Mouse (Mus musculus): ENCODE results near the gene Cib3. TPM values are rescaled to one million over a fixed set of nuclear protein-coding genes. Genes with fewer than 3 reads are reported as not detected.

Cib3 gene
- not detected for polyA plus RNA-seq (2012; fragmentation: generic; extraction: Trizol)

- Histone ChIP-seq H3K27me3 (ENCODE audit: control insufficient read depth, insufficient read depth, insufficient read length) (peaks cover 13% of the 10 kb centered on the region), H3ac (ENCODE audit: control insufficient read depth, insufficient read length) (no peak within 1 kb of the TSS), H3K79me2 (ENCODE audit: control insufficient read depth, insufficient read depth) (no peaks in the 10 kb centered on the region), H3K36me3 (ENCODE audit: control insufficient read depth, insufficient read depth) (no peaks in the 10 kb centered on the region), H3K4me2 (ENCODE audit: low read depth) (no peak within 1 kb of the TSS), H3K4me3 (no peak within 1 kb of the TSS)
- no peak for TF ChIP-seq REST (IDR thresholded peaks at IDR 0.05; ENCODE audit: insufficient read depth, insufficient read length)
- no peak for TF ChIP-seq SRF (IDR thresholded peaks at IDR 0.05; ENCODE audit: control insufficient read depth, insufficient read length, low read depth)
- no peak for TF ChIP-seq MAX (IDR thresholded peaks at IDR 0.05; ENCODE audit: low read depth)
Observed at GRCm38 (mm10) chr8:72212751-72213150, at the start of gene Cib3. Cib3 (minus strand) TSS chr8:72212837.

DNA sequence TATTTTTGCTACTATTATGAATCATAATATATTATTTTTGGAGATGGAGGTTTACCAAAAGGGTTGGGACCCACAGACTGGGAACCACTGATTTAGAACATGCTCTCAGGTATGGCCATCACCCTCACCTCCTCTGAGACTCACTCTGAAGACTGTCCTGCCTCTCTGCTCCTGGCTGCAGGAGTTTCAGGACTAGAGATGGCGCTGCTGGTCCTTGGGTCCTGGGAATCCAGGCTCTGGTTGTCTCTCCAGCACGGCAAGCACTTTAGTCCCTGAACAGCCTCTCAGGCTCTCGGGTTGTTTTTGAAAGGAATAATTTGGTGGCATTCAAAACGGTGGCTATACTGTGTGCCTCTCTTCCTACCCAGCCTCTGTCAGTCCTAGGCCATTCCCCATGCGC lies 49.2 kb upstream of the Cib3 start:
- H3K4me3 ChIP-seq, result no peak overlapping the region
- H3K79me2 ChIP-seq (ENCODE audit: control insufficient read depth, insufficient read depth), result no peaks in the 10 kb centered on the region
- H3K4me2 ChIP-seq (ENCODE audit: low read depth), result no peak overlapping the region
- H3K27me3 ChIP-seq (ENCODE audit: control insufficient read depth, insufficient read depth, insufficient read length), result no peaks in the 10 kb centered on the region
- TF ChIP-seq MAX (IDR thresholded peaks at IDR 0.05; ENCODE audit: low read depth), result no peak
- TF ChIP-seq CEBPB (IDR thresholded peaks at IDR 0.05; ENCODE audit: insufficient read depth, poor library complexity, severe bottlenecking), result no peak
- TF ChIP-seq SRF (IDR thresholded peaks at IDR 0.05; ENCODE audit: control insufficient read depth, insufficient read length, low read depth), result no peak
- no peak for TF ChIP-seq REST (IDR thresholded peaks at IDR 0.05; ENCODE audit: insufficient read depth, insufficient read length)
- no peak for TF ChIP-seq TCF3 (IDR thresholded peaks at IDR 0.05; ENCODE audit: insufficient read length, low read depth)
- no peak for TF ChIP-seq USF1 (IDR thresholded peaks at IDR 0.05; ENCODE audit: low read depth)
- TF ChIP-seq TCF12 (IDR thresholded peaks at IDR 0.05; ENCODE audit: insufficient read depth, poor library complexity, severe bottlenecking), result no peak
- no peak for TF ChIP-seq E2F4 (IDR thresholded peaks at IDR 0.05; ENCODE audit: insufficient read depth)
- no peak for TF ChIP-seq POLR2A (IDR thresholded peaks at IDR 0.05; ENCODE audit: insufficient read length, low read depth)
- TF ChIP-seq POLR2AphosphoS2 (IDR thresholded peaks at IDR 0.05; ENCODE audit: insufficient read length, low read depth), result no peak
- TF ChIP-seq MYOD1 (IDR thresholded peaks at IDR 0.05; ENCODE audit: control insufficient read depth in 1 of 3, insufficient read length in 2 of 3, low read depth in 2 of 3), result no peak
- no peak for TF ChIP-seq MYOG (IDR thresholded peaks at IDR 0.05; ENCODE audit: control insufficient read depth in 1 of 3, insufficient read depth in 1 of 3, insufficient read length in 2 of 3, low read depth in 2 of 3)
- no peaks in the 10 kb centered on the region for H3K36me3 ChIP-seq (ENCODE audit: control insufficient read depth, insufficient read depth)
- H3ac ChIP-seq (ENCODE audit: control insufficient read depth, insufficient read length), result no peak overlapping the region

DNA sequence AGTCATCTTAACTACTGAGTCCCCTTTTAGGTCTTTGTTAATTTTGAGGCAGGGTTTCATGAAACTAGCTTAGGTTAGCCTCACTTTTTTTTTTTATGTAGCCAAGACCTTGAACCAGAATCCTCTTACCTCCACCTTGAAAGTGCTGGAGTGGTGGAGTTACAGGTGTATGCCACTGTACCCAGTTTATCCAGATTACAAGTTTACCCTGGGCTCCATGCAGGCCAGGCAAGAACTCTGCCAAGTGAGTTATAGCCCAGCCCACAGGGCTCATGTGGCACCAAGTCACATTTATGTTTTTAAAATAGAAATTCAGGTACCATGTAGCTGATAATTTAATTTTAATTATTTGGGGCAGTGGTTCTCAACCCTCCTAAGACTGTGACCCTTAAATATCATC lies 48.8 kb upstream of the Cib3 start:
- Histone ChIP-seq H3ac (ENCODE audit: control insufficient read depth, insufficient read length) (no peak overlapping the region), H3K27me3 (ENCODE audit: control insufficient read depth, insufficient read depth, insufficient read length) (no peaks in the 10 kb centered on the region), H3K79me2 (ENCODE audit: control insufficient read depth, insufficient read depth) (no peaks in the 10 kb centered on the region), H3K36me3 (ENCODE audit: control insufficient read depth, insufficient read depth) (no peaks in the 10 kb centered on the region), H3K4me2 (ENCODE audit: low read depth) (no peak overlapping the region), H3K4me3 (no peak overlapping the region)
- TF ChIP-seq USF1 (IDR thresholded peaks at IDR 0.05; ENCODE audit: low read depth), result no peak
- TF ChIP-seq POLR2AphosphoS2 (IDR thresholded peaks at IDR 0.05; ENCODE audit: insufficient read length, low read depth), result no peak
- no peak for TF ChIP-seq TCF12 (IDR thresholded peaks at IDR 0.05; ENCODE audit: insufficient read depth, poor library complexity, severe bottlenecking)
- TF ChIP-seq REST (IDR thresholded peaks at IDR 0.05; ENCODE audit: insufficient read depth, insufficient read length), result no peak
- TF ChIP-seq SRF (IDR thresholded peaks at IDR 0.05; ENCODE audit: control insufficient read depth, insufficient read length, low read depth), result no peak
- no peak for TF ChIP-seq MYOD1 (IDR thresholded peaks at IDR 0.05; ENCODE audit: control insufficient read depth in 1 of 3, insufficient read length in 2 of 3, low read depth in 2 of 3)
- TF ChIP-seq CEBPB (IDR thresholded peaks at IDR 0.05; ENCODE audit: insufficient read depth, poor library complexity, severe bottlenecking), result no peak
- no peak for TF ChIP-seq TCF3 (IDR thresholded peaks at IDR 0.05; ENCODE audit: insufficient read length, low read depth)
- TF ChIP-seq E2F4 (IDR thresholded peaks at IDR 0.05; ENCODE audit: insufficient read depth), result no peak
- TF ChIP-seq MAX (IDR thresholded peaks at IDR 0.05; ENCODE audit: low read depth), result no peak
- no peak for TF ChIP-seq MYOG (IDR thresholded peaks at IDR 0.05; ENCODE audit: control insufficient read depth in 1 of 3, insufficient read depth in 1 of 3, insufficient read length in 2 of 3, low read depth in 2 of 3)
- TF ChIP-seq POLR2A (IDR thresholded peaks at IDR 0.05; ENCODE audit: insufficient read length, low read depth), result no peak

DNA sequence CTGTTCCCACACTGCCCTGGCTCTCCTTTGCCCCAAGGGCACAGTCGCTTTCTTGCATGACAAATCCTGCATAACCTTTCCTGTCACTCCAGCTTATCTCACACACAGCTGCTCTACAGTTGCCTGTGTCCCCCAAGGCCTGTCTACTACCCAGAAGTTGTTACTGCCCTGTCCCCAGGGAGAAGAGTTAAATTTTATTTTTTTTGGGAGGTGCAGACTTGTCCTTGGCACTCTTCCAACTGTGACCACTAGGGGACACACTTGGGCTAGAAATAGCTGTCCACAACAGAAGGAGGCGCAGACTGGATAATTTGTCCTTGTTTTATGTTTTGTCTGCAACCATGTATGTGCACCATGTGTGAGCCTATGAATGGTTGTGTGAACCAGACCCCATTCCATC lies 48.4 kb upstream of the Cib3 start:
- H3K27me3 ChIP-seq (ENCODE audit: control insufficient read depth, insufficient read depth, insufficient read length), result no peaks in the 10 kb centered on the region
- H3K4me3 ChIP-seq, result no peak overlapping the region
- TF ChIP-seq E2F4 (IDR thresholded peaks at IDR 0.05; ENCODE audit: insufficient read depth), result no peak
- TF ChIP-seq MYOD1 (IDR thresholded peaks at IDR 0.05; ENCODE audit: control insufficient read depth in 1 of 3, insufficient read length in 2 of 3, low read depth in 2 of 3), result peak in 1 of 3 experiments; percentile 19

GRCm38 (mm10) chr8:72260585-72260984 lies 47.9 kb upstream of the Cib3 start:
- Histone ChIP-seq H3ac (ENCODE audit: control insufficient read depth, insufficient read length) (no peak overlapping the region), H3K36me3 (ENCODE audit: control insufficient read depth, insufficient read depth) (no peaks in the 10 kb centered on the region), H3K79me2 (ENCODE audit: control insufficient read depth, insufficient read depth) (no peaks in the 10 kb centered on the region), H3K4me3 (no peak overlapping the region), H3K4me2 (ENCODE audit: low read depth) (no peak overlapping the region), H3K27me3 (ENCODE audit: control insufficient read depth, insufficient read depth, insufficient read length) (no peaks in the 10 kb centered on the region)
- no peak for TF ChIP-seq MAX (IDR thresholded peaks at IDR 0.05; ENCODE audit: low read depth)
- no peak for TF ChIP-seq POLR2A (IDR thresholded peaks at IDR 0.05; ENCODE audit: insufficient read length, low read depth)

More for the DNA sequence above, 48.4 kb upstream of the Cib3 start:
- no peaks in the 10 kb centered on the region for H3K79me2 ChIP-seq (ENCODE audit: control insufficient read depth, insufficient read depth)
- no peak overlapping the region for H3K4me2 ChIP-seq (ENCODE audit: low read depth)
- no peak overlapping the region for H3ac ChIP-seq (ENCODE audit: control insufficient read depth, insufficient read length)
- no peaks in the 10 kb centered on the region for H3K36me3 ChIP-seq (ENCODE audit: control insufficient read depth, insufficient read depth)
